Mouse (Mus musculus) olfactory bulb, adult 2 months (tissue): Measurements from ENCODE around the gene Phactr1.

Source experiments
- CTCF ChIP-seq: fragments of 200-500 bp; IDR thresholded peaks from 2 replicates; pipeline ENCODE4 v1.5.1; 2012; ENCODE audit warnings: low read depth, mild to moderate bottlenecking, low read length, moderate library complexity; ENCODE audit not compliant: insufficient read depth
- POLR2A ChIP-seq: fragments of 200-500 bp; IDR thresholded peaks from 2 replicates; pipeline ENCODE4 v1.6.1; 2012; ENCODE audit warnings: mild to moderate bottlenecking, low read depth, low read length, moderate library complexity; ENCODE audit not compliant: insufficient read depth

DNA sequence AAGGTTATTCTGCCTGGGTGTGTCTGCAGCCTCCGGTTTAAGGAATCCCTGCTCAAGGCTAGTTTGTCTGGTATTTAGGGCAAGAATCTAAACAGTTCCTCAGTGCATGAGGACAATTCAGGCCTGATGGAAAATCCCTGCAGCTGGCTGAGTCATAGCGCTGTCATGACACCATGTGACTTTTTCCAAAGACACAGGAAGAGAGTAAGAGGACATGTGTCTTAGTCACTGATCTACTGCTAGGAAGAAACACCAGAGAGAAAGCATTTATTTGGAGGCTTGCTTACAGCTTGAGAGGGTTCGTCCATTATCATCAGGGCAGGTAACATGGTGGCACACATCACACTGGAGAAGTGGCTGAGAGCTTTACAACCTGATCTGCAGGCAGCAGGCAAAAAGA lies 352.0 kb downstream of the Phactr1 start:
- no peak for TF ChIP-seq POLR2A
- no peak for TF ChIP-seq CTCF
